Mouse (Mus musculus): ENCODE data around the gene Agrp. TPM values are rescaled to one million over a fixed set of nuclear protein-coding genes. Genes with fewer than 3 reads are reported as not detected.

Gene Agrp
- total and polyA plus RNA-seq, 3 experiments = not detected

- Histone ChIP-seq H3K36me3 (replicated peaks) (peaks cover 83% of the 10 kb centered on the region), H3K4me1 (ENCODE audit: insufficient read depth, low read depth, low read length) (peaks cover 98% of the 10 kb centered on the region), H3K27me3 (ENCODE audit: insufficient read depth, low read length) (no peaks in the 10 kb centered on the region), H3K4me3 (ENCODE audit: low read depth, low read length) (peak overlapping the region; percentile 67; the same call in 1 of the 2 replicates), H3K9me3 (replicated peaks) (no peaks in the 10 kb centered on the region)
- ATAC-seq (ENCODE audit: extremely low read depth, insufficient number of reproducible peaks, low FRiP score, poor library complexity, severe bottlenecking) (no peak), DNase-seq (ENCODE audit: low spot score) (no peak)
- no peak for TF ChIP-seq POLR2AphosphoS5 (IDR thresholded peaks at IDR 0.05; ENCODE audit: insufficient replicate concordance, low read depth, low read length)
- TF ChIP-seq GATA1 (IDR thresholded peaks at IDR 0.05; ENCODE audit: borderline replicate concordance, low read length) = no peak
- no peak for TF ChIP-seq TAL1 (conservative IDR thresholded peaks at IDR 0.05; ENCODE audit: low read depth, low read length)
- TF ChIP-seq GATA2 (IDR thresholded peaks at IDR 0.05; ENCODE audit: borderline replicate concordance, low read depth, low read length) = no peak
- TF ChIP-seq CTCF (IDR thresholded peaks at IDR 0.05; ENCODE audit: low read depth, low read length) = no peak
Observed at GRCm38 (mm10) chr8:105613037-105613436, 24.2 kb downstream of the Agrp start.

- DNase-seq (ENCODE audit: low spot score) (no peak), ATAC-seq (ENCODE audit: extremely low read depth, insufficient number of reproducible peaks, low FRiP score, poor library complexity, severe bottlenecking) (no peak)
- H3K4me1 ChIP-seq (ENCODE audit: insufficient read depth, low read depth, low read length) = peaks cover 97% of the 10 kb centered on the region
- no peak for TF ChIP-seq TAL1 (conservative IDR thresholded peaks at IDR 0.05; ENCODE audit: low read depth, low read length)
- TF ChIP-seq GATA2 (IDR thresholded peaks at IDR 0.05; ENCODE audit: borderline replicate concordance, low read depth, low read length) = no peak
- TF ChIP-seq CTCF (IDR thresholded peaks at IDR 0.05; ENCODE audit: low read depth, low read length) = no peak
- no peak for TF ChIP-seq POLR2AphosphoS5 (IDR thresholded peaks at IDR 0.05; ENCODE audit: insufficient replicate concordance, low read depth, low read length)
- no peak for TF ChIP-seq GATA1 (IDR thresholded peaks at IDR 0.05; ENCODE audit: borderline replicate concordance, low read length)
- peaks cover 82% of the 10 kb centered on the region for H3K36me3 ChIP-seq (replicated peaks)
- H3K4me3 ChIP-seq (ENCODE audit: low read depth, low read length) = peak overlapping the region; percentile 64; the same call in 1 of the 2 replicates
- no peaks in the 10 kb centered on the region for H3K9me3 ChIP-seq (replicated peaks)
- no peaks in the 10 kb centered on the region for H3K27me3 ChIP-seq (ENCODE audit: insufficient read depth, low read length)
Observed at GRCm38 (mm10) chr8:105611836-105612235, 25.4 kb downstream of the Agrp start.

- H3K27me3 ChIP-seq (ENCODE audit: insufficient read depth, low read length) = no peaks in the 10 kb centered on the region
- DNase-seq (ENCODE audit: low spot score) (no peak), ATAC-seq (ENCODE audit: extremely low read depth, insufficient number of reproducible peaks, low FRiP score, poor library complexity, severe bottlenecking) (no peak)
- H3K4me1 ChIP-seq (ENCODE audit: insufficient read depth, low read depth, low read length) = peaks cover 81% of the 10 kb centered on the region
- peaks cover 72% of the 10 kb centered on the region for H3K36me3 ChIP-seq (replicated peaks)
- H3K9me3 ChIP-seq (replicated peaks) = no peaks in the 10 kb centered on the region
- TF ChIP-seq POLR2AphosphoS5 (IDR thresholded peaks at IDR 0.05; ENCODE audit: insufficient replicate concordance, low read depth, low read length) (no peak), GATA1 (IDR thresholded peaks at IDR 0.05; ENCODE audit: borderline replicate concordance, low read length) (no peak), TAL1 (conservative IDR thresholded peaks at IDR 0.05; ENCODE audit: low read depth, low read length) (no peak), GATA2 (IDR thresholded peaks at IDR 0.05; ENCODE audit: borderline replicate concordance, low read depth, low read length) (no peak), CTCF (IDR thresholded peaks at IDR 0.05; ENCODE audit: low read depth, low read length) (no peak)
- peak overlapping the region; percentile 53; the same call in 1 of the 2 replicates for H3K4me3 ChIP-seq (ENCODE audit: low read depth, low read length)
Observed at GRCm38 (mm10) chr8:105609771-105610170, 27.4 kb downstream of the Agrp start.

GRCm38 (mm10) chr8:105609355-105609754 lies 27.8 kb downstream of the Agrp start:
- DNase-seq (ENCODE audit: low spot score) = peak; percentile 76
- H3K36me3 ChIP-seq (replicated peaks) = peaks cover 68% of the 10 kb centered on the region
- TF ChIP-seq GATA1 (IDR thresholded peaks at IDR 0.05; ENCODE audit: borderline replicate concordance, low read length) (no peak), POLR2AphosphoS5 (IDR thresholded peaks at IDR 0.05; ENCODE audit: insufficient replicate concordance, low read depth, low read length) (no peak), GATA2 (IDR thresholded peaks at IDR 0.05; ENCODE audit: borderline replicate concordance, low read depth, low read length) (no peak), CTCF (IDR thresholded peaks at IDR 0.05; ENCODE audit: low read depth, low read length) (no peak), TAL1 (conservative IDR thresholded peaks at IDR 0.05; ENCODE audit: low read depth, low read length) (peak; percentile 93)
- peak overlapping the region; percentile 16; the same call in 1 of the 2 replicates for H3K4me3 ChIP-seq (ENCODE audit: low read depth, low read length)
- H3K27me3 ChIP-seq (ENCODE audit: insufficient read depth, low read length) = no peaks in the 10 kb centered on the region
- H3K9me3 ChIP-seq (replicated peaks) = no peaks in the 10 kb centered on the region
- peak; percentile 78 for ATAC-seq (ENCODE audit: extremely low read depth, insufficient number of reproducible peaks, low FRiP score, poor library complexity, severe bottlenecking)
- peaks cover 81% of the 10 kb centered on the region for H3K4me1 ChIP-seq (ENCODE audit: insufficient read depth, low read depth, low read length)

- DNase-seq (ENCODE audit: low spot score) (no peak), ATAC-seq (ENCODE audit: extremely low read depth, insufficient number of reproducible peaks, low FRiP score, poor library complexity, severe bottlenecking) (no peak)
- TF ChIP-seq GATA1 (IDR thresholded peaks at IDR 0.05; ENCODE audit: borderline replicate concordance, low read length) (no peak), CTCF (IDR thresholded peaks at IDR 0.05; ENCODE audit: low read depth, low read length) (no peak), TAL1 (conservative IDR thresholded peaks at IDR 0.05; ENCODE audit: low read depth, low read length) (no peak), POLR2AphosphoS5 (IDR thresholded peaks at IDR 0.05; ENCODE audit: insufficient replicate concordance, low read depth, low read length) (no peak), GATA2 (IDR thresholded peaks at IDR 0.05; ENCODE audit: borderline replicate concordance, low read depth, low read length) (no peak)
- no peaks in the 10 kb centered on the region for H3K9me3 ChIP-seq (replicated peaks)
- H3K27me3 ChIP-seq (ENCODE audit: insufficient read depth, low read length) = no peaks in the 10 kb centered on the region
- H3K4me1 ChIP-seq (ENCODE audit: insufficient read depth, low read depth, low read length) = peaks cover 82% of the 10 kb centered on the region
- peaks cover 53% of the 10 kb centered on the region for H3K36me3 ChIP-seq (replicated peaks)
- H3K4me3 ChIP-seq (ENCODE audit: low read depth, low read length) = peak overlapping the region; percentile 97; the same call in 1 of the 2 replicates
Observed at GRCm38 (mm10) chr8:105607684-105608083, 29.5 kb downstream of the Agrp start.

GRCm38 (mm10) chr8:105607062-105607461 lies 30.1 kb downstream of the Agrp start:
- H3K27me3 ChIP-seq (ENCODE audit: insufficient read depth, low read length) = no peaks in the 10 kb centered on the region
- peaks cover 46% of the 10 kb centered on the region for H3K36me3 ChIP-seq (replicated peaks)
- DNase-seq (ENCODE audit: low spot score) (no peak), ATAC-seq (ENCODE audit: extremely low read depth, insufficient number of reproducible peaks, low FRiP score, poor library complexity, severe bottlenecking) (no peak)
- peaks cover 79% of the 10 kb centered on the region for H3K4me1 ChIP-seq (ENCODE audit: insufficient read depth, low read depth, low read length)
- no peak for TF ChIP-seq POLR2AphosphoS5 (IDR thresholded peaks at IDR 0.05; ENCODE audit: insufficient replicate concordance, low read depth, low read length)
- no peak for TF ChIP-seq GATA2 (IDR thresholded peaks at IDR 0.05; ENCODE audit: borderline replicate concordance, low read depth, low read length)
- no peak for TF ChIP-seq GATA1 (IDR thresholded peaks at IDR 0.05; ENCODE audit: borderline replicate concordance, low read length)
- no peak for TF ChIP-seq CTCF (IDR thresholded peaks at IDR 0.05; ENCODE audit: low read depth, low read length)
- no peak for TF ChIP-seq TAL1 (conservative IDR thresholded peaks at IDR 0.05; ENCODE audit: low read depth, low read length)
- H3K4me3 ChIP-seq (ENCODE audit: low read depth, low read length) = peak overlapping the region; percentile 97
- H3K9me3 ChIP-seq (replicated peaks) = no peaks in the 10 kb centered on the region
